Mouse (Mus musculus) kidney, adult 2 months (tissue): ENCODE measurements around the gene Mcidas.

Source experiments
- CTCF ChIP-seq: fragments of 200-500 bp; conservative IDR thresholded peaks from 2 replicates; pipeline ENCODE4 v1.5.1; 2011; ENCODE audit warnings: low read depth, mild to moderate bottlenecking, control low read depth, low read length, moderate library complexity, mixed read lengths; ENCODE audit not compliant: insufficient read depth, insufficient read length
- POLR2A ChIP-seq: fragments of 200-500 bp; IDR thresholded peaks from one replicate; pipeline ENCODE4 v1.6.1; 2011; ENCODE audit warnings: low read depth, low read length, control low read depth

- no peak for TF ChIP-seq CTCF
- no peak for TF ChIP-seq POLR2A
Observed at GRCm38 (mm10) chr13:112964421-112964820, 29.2 kb upstream of the Mcidas start.
